Mouse (Mus musculus): ENCODE measurements at regions not wholly inside any gene's neighbourhood (a gene's known extent, or its start where the extent isn't known, plus 50 kb on each side); places are given as distances from the start of the nearest gene placed in this dataset.

GRCm38 (mm10) chr10:8066926-8067325 lies 110.9 kb upstream of the Tab2 start:
- TF ChIP-seq CTCF (IDR thresholded peaks at IDR 0.05; ENCODE audit: low read depth) (no peak), EP300 (IDR thresholded peaks at IDR 0.05; ENCODE audit: low read depth) (no peak)
